Mouse (Mus musculus): ENCODE data around the gene Dhcr7.

- no peak for TF ChIP-seq GATA1 (IDR thresholded peaks at IDR 0.05; ENCODE audit: low read length)
- TF ChIP-seq TAL1 (IDR thresholded peaks at IDR 0.05; ENCODE audit: low read length) = no peak
These were observed 9.3 kb downstream of the Dhcr7 start for GRCm38 (mm10) chr7:143832196-143832595.
